Mouse (Mus musculus) kidney, embryonic 16.5 days (tissue): ENCODE data around the gene Rcor2. TPM values are rescaled to one million over a fixed set of nuclear protein-coding genes. Genes with fewer than 3 reads are reported as not detected.

Experiments used
- ATAC-seq: fragments of 200-750 bp; cut with Nextera tagmentation; 2 replicates; pipeline ENCODE4 v1.8.0; 2017; ENCODE audit warnings: moderate TSS enrichment; ENCODE audit not compliant: low FRiP score, low TSS enrichment
- H3K27ac ChIP-seq: fragments of 300-500 bp; sonication (generic); 2 replicates; pipeline ENCODE4 v1.5.1; 2014; ENCODE audit warnings: low read length
- H3K27me3 ChIP-seq: fragments of 300-500 bp; sonication (generic); 2 replicates; pipeline ENCODE4 v1.6.1; 2014; ENCODE audit warnings: low read length, control low read depth, mixed read lengths; ENCODE audit not compliant: insufficient read depth
- H3K36me3 ChIP-seq: fragments of 300-500 bp; sonication (generic); 2 replicates; pipeline ENCODE4 v1.6.1; 2014; ENCODE audit warnings: low read length, control low read depth, mixed read lengths; ENCODE audit not compliant: insufficient read depth
- H3K4me1 ChIP-seq: fragments of 300-500 bp; sonication (generic); 2 replicates; pipeline ENCODE4 v1.6.1; 2014; ENCODE audit warnings: low read length, control low read depth, mixed read lengths; ENCODE audit not compliant: insufficient read depth
- H3K4me2 ChIP-seq: fragments of 300-500 bp; sonication (generic); replicated peaks from 2 replicates; pipeline ENCODE4 v1.6.1; 2014; ENCODE audit warnings: low read depth, low read length
- H3K4me3 ChIP-seq: fragments of 300-500 bp; sonication (generic); 2 replicates; pipeline ENCODE4 v1.5.1; 2014; ENCODE audit warnings: mild to moderate bottlenecking, low read length
- H3K9ac ChIP-seq: fragments of 300-500 bp; sonication (generic); replicated peaks from 2 replicates; pipeline ENCODE4 v1.6.1; 2014; ENCODE audit warnings: low read length
- H3K9me3 ChIP-seq: fragments of 300-500 bp; sonication (generic); 2 replicates; pipeline ENCODE4 v1.6.1; 2016; ENCODE audit warnings: low read length, control low read depth
- WGBS: fragments of 180-500 bp; shearing (Covaris S2); extraction: QIAGEN DNeasy Blood & Tissue Kit; methylation state at CpG from one replicate; pipeline ENCODE4 v1.1.7; 2014; 5-methylcytosine and 5-hydroxymethylcytosine counted together
- polyA plus RNA-seq: library from polyadenylated mRNA; unstranded; fragments of >200 nt; fragmentation: Nextera tagmentation; extraction: Ambion mirVana; gene quantifications from 2 replicates; pipeline ENCODE4 v1.2.1, GENCODE M21; 2015

Rcor2 gene
- polyA plus RNA-seq, 1 experiment from 2014 or later: 10.8 TPM

DNA sequence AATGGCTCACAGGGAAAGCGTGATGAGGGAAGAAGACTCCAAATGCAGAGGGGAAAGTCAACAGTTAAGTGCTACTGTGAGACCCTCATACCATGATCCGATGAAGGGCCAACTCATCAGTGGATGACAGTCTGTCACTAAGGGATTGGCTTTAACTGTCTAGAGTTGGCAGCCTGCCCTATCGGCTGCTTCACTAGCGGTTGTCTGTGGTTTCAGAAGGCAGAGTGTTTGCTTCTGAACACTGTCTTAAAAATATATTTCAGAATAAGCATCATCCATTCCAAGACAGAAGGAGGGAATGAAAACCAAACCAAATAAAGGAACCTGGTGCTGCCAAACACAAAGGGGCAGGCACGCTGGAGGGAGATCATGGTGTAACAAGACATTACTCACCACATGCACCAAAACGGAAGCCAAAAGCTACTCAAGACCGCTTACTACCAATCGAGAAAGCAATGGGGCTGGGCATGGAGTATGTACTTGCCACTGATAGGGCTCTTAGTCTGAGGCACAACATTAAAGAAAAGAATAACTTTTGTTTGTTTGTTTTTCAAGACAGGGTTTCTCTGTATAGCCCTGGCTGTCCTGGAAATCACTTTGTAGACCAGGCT, 48.0 kb downstream of the Rcor2 start:
- WGBS: 77% methylated on average over 8 of the region's 8 CpGs
- Histone ChIP-seq H3K27ac (no peak overlapping the region), H3K4me1 (peaks cover 52% of the 10 kb centered on the region), H3K9ac (no peak overlapping the region), H3K36me3 (no peaks in the 10 kb centered on the region), H3K27me3 (no peaks in the 10 kb centered on the region), H3K4me3 (no peak overlapping the region), H3K4me2 (no peak overlapping the region), H3K9me3 (no peaks in the 10 kb centered on the region)
- no peak for ATAC-seq

GRCm38 (mm10) chr19:7315587-7315984, 48.5 kb downstream of the Rcor2 start:
- H3K9me3 ChIP-seq: no peaks in the 10 kb centered on the region
- no peak overlapping the region for H3K9ac ChIP-seq
- WGBS: 77% methylated on average over 4 of the region's 4 CpGs
- H3K27ac ChIP-seq: no peak overlapping the region
- H3K27me3 ChIP-seq: no peaks in the 10 kb centered on the region
- peaks cover 51% of the 10 kb centered on the region for H3K4me1 ChIP-seq
- no peaks in the 10 kb centered on the region for H3K36me3 ChIP-seq
- no peak for ATAC-seq
- H3K4me3 ChIP-seq: no peak overlapping the region
- no peak overlapping the region for H3K4me2 ChIP-seq

GRCm38 (mm10) chr19:7316822-7317221, 49.7 kb downstream of the Rcor2 start:
- Histone ChIP-seq H3K27me3 (no peaks in the 10 kb centered on the region), H3K9me3 (no peaks in the 10 kb centered on the region), H3K4me1 (peaks cover 39% of the 10 kb centered on the region), H3K27ac (no peak overlapping the region), H3K9ac (no peak overlapping the region), H3K4me3 (no peak overlapping the region), H3K4me2 (no peak overlapping the region), H3K36me3 (no peaks in the 10 kb centered on the region)
- 72% methylated on average over 4 of the region's 4 CpGs for WGBS
- ATAC-seq: no peak

DNA sequence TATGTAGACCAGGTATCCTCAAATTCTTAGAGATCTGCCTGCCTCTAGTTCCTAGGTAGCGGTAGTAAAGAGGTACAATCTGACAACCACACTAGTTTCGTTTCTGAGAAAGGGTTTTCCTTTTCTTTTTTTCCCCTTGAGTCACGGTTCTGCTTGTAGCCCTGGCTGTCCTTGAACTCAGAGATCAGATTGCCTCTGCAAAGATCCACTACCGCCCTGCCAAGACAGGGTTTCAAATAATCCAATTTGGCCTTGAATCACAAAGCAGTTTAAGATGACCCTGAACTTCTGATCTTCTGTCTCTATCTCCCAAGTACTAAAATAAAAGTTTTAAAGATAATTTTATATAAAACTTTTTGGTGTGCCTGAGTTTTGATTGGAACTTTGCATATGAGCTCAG, 50.6 kb downstream of the Rcor2 start:
- ATAC-seq: no peak
- Histone ChIP-seq H3K9me3 (no peaks in the 10 kb centered on the region), H3K4me3 (no peak overlapping the region), H3K4me1 (peaks cover 34% of the 10 kb centered on the region), H3K4me2 (no peak overlapping the region), H3K27me3 (no peaks in the 10 kb centered on the region), H3K27ac (no peak overlapping the region), H3K9ac (no peak overlapping the region), H3K36me3 (no peaks in the 10 kb centered on the region)
- WGBS: 76% methylated on average over 4 of the region's 4 CpGs

DNA sequence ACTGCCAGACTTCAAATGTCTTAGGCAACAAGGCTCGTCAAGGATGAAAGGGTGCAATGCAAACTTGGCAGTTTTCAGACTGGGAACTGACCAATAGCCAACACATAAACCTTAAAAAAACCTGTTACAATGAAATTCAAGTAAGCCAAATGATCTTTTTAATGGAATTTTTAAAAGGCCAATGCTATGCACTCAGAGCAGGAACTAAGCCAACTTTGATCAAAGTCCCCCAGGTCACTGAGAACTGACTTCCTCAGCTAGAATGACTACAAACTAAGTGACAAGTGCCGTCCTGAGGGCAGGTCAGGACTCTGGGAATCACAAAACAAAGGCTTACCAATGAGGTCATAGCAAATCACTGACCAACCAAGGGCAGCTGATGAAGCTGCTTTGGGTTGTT, 53.1 kb downstream of the Rcor2 start:
- ATAC-seq: no peak
- Histone ChIP-seq H3K27ac (peak overlapping the region; percentile 3; the same call in 1 of the 2 replicates), H3K4me1 (peaks cover 17% of the 10 kb centered on the region), H3K4me3 (no peak overlapping the region), H3K27me3 (no peaks in the 10 kb centered on the region), H3K4me2 (no peak overlapping the region), H3K36me3 (no peaks in the 10 kb centered on the region), H3K9me3 (no peaks in the 10 kb centered on the region), H3K9ac (no peak overlapping the region)
- 15% methylated on average over 2 of the region's 2 CpGs for WGBS

DNA sequence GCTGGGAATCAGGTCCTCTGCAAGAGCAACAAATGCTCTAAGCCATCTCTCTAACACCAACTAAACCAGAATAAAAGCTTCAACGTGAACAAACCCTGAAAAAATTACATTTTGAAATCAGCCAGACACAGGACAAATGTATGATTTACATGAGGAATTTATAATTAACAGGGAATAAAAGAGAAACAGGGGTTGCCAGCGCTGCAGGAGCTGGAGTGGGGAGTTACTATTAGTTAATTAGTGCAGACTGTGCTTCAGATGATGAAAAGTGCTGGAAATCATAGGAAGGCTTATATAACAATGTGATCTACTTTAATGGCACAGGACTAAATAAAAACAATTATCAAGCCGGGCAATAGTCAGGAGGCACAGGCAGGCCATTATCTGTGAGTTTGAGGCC, 54.3 kb downstream of the Rcor2 start:
- Histone ChIP-seq H3K27ac (no peak overlapping the region), H3K27me3 (no peaks in the 10 kb centered on the region), H3K9ac (no peak overlapping the region), H3K9me3 (no peaks in the 10 kb centered on the region), H3K4me3 (no peak overlapping the region), H3K4me2 (no peak overlapping the region), H3K4me1 (peaks cover 10% of the 10 kb centered on the region), H3K36me3 (no peaks in the 10 kb centered on the region)
- WGBS: 79% methylated on average over 3 of the region's 3 CpGs
- ATAC-seq: no peak

Other genes with a start within 250 kb of the Rcor2 start
- 5.7 and 6.4 TPM in 2 replicates for gene Fermt3, start 247.9 kb upstream of the Rcor2 start, polyA plus RNA-seq
- 305 and 314 TPM in 2 replicates for gene Stip1, start 227.4 kb upstream of the Rcor2 start, polyA plus RNA-seq
- 15.6 and 16.4 TPM in 2 replicates for gene Macrod1, start 210.5 kb upstream of the Rcor2 start, polyA plus RNA-seq
- 5.4 and 6.8 TPM in 2 replicates for gene Flrt1, start 161.6 kb upstream of the Rcor2 start, polyA plus RNA-seq
- 231 and 241 TPM in 2 replicates for gene Otub1, start 61.0 kb upstream of the Rcor2 start, polyA plus RNA-seq
- 1,116 and 1,175 TPM in 2 replicates for gene Cox8a, start 49.7 kb upstream of the Rcor2 start, polyA plus RNA-seq
- 81.4 and 88.0 TPM in 2 replicates for gene Naa40, start 26.1 kb upstream of the Rcor2 start, polyA plus RNA-seq
- 40.6 and 44.9 TPM in 2 replicates for gene Mark2, start 74.5 kb downstream of the Rcor2 start, polyA plus RNA-seq
- gene Spindoc, start 115.7 kb downstream of the Rcor2 start, polyA plus RNA-seq: 33.2 and 35.7 TPM in 2 replicates
- 4.8 and 5.4 TPM in 2 replicates for gene 2700081O15Rik, start 150.3 kb downstream of the Rcor2 start, polyA plus RNA-seq
- gene Rtn3, start 216.0 kb downstream of the Rcor2 start, polyA plus RNA-seq: 169 and 172 TPM in 2 replicates
- gene Atl3, start 226.7 kb downstream of the Rcor2 start, polyA plus RNA-seq: 13.1 and 13.2 TPM in 2 replicates